Mouse (Mus musculus) forebrain, embryonic 14.5 days (tissue): Measurements from ENCODE around the gene Myo9b. TPM values are rescaled to one million over a fixed set of nuclear protein-coding genes. Genes with fewer than 3 reads are reported as not detected.
"Not testable (repeated sequence)": the region's sequence is repeated elsewhere in the genome, so short reads cannot be mapped to it uniquely, and the experiment has no call there.

Experiments used
- ATAC-seq: fragments of 200-750 bp; cut with Nextera tagmentation; 2 replicates; pipeline ENCODE4 v1.8.0; 2017; ENCODE audit warnings: mild to moderate bottlenecking, moderate library complexity
- DNase-seq: peaks from one replicate; pipeline ENCODE4 v3.0.0-alpha.2; 2015; ENCODE audit warnings: low spot score
- H3K27ac ChIP-seq: fragments of 300-500 bp; sonication (generic); 2 replicates; pipeline ENCODE4 v1.5.1; 2014; ENCODE audit warnings: low read depth, mild to moderate bottlenecking, control low read depth, low read length, moderate library complexity
- H3K27me3 ChIP-seq: fragments of 300-500 bp; sonication (generic); replicated peaks from 2 replicates; pipeline ENCODE4 v1.6.1; 2014; ENCODE audit warnings: low read length, control low read depth, mixed read lengths; ENCODE audit not compliant: control insufficient read depth, insufficient read depth
- H3K36me3 ChIP-seq: fragments of 300-500 bp; sonication (generic); 2 replicates; pipeline ENCODE4 v1.6.1; 2014; ENCODE audit warnings: low read length, control low read depth; ENCODE audit not compliant: control insufficient read depth, insufficient read depth
- H3K4me1 ChIP-seq: fragments of 300-500 bp; sonication (generic); 2 replicates; pipeline ENCODE4 v1.6.1; 2014; ENCODE audit warnings: antibody characterized with exemption, low read length, control low read depth; ENCODE audit not compliant: control insufficient read depth, insufficient read depth
- H3K4me2 ChIP-seq: fragments of 300-500 bp; sonication (generic); 2 replicates; pipeline ENCODE4 v1.6.1; 2014; ENCODE audit warnings: mild to moderate bottlenecking, control low read depth, low read length
- H3K4me3 ChIP-seq: fragments of 300-500 bp; sonication (generic); 2 replicates; pipeline ENCODE4 v1.5.1; 2014; ENCODE audit warnings: low read depth, low read length, control low read depth
- H3K9ac ChIP-seq: fragments of 300-500 bp; sonication (generic); 2 replicates; pipeline ENCODE4 v1.6.1; 2014; ENCODE audit warnings: mild to moderate bottlenecking, low read length, control low read depth, moderate library complexity
- H3K9me3 ChIP-seq: fragments of 300-500 bp; sonication (generic); replicated peaks from 2 replicates; pipeline ENCODE4 v1.6.1; 2016; ENCODE audit warnings: low read length, control low read depth, mixed read lengths; ENCODE audit not compliant: control insufficient read depth
- WGBS: fragments of 180-500 bp; shearing (Covaris S2); extraction: QIAGEN DNeasy Blood & Tissue Kit; methylation state at CpG from one replicate; pipeline ENCODE4 v1.1.7; 2014; 5-methylcytosine and 5-hydroxymethylcytosine counted together
- polyA plus RNA-seq: library from polyadenylated mRNA; unstranded; fragments of >200 nt; fragmentation: Nextera tagmentation; extraction: Ambion mirVana; gene quantifications from 2 replicates; pipeline ENCODE4 v1.2.1, GENCODE M21; 2014

Gene Myo9b
- polyA plus RNA-seq, 1 experiment from 2014 or later: 11.8 TPM

DNA sequence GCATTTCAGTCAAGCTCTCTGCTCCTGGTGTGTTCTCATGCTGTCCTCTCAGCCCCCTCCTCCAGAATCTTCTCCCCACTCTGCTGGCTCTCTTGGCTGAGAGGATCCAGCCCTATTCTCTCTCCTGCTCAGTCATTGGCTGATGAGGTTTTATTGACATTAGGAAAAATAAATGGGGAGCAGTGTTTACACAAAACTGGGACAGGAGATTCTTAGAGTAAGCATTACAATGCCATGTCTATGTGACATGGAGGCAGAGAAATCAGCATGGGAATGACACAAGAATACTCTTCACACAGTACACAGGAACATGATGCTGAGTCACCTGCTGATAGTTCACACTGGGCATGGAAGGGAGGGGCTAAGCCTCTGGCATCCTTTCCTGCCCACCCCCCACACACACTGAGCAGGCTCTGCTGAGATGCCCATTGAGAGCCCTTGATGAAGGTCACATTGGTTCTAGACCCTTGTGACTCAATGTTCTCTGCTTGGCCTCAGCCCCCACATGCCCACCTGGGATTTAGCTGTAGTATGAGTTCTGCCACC lies 44.0 kb downstream of the Myo9b start:
- peaks cover 11% of the 10 kb centered on the region for H3K36me3 ChIP-seq
- ATAC-seq (no peak), DNase-seq (no peak)
- no peaks in the 10 kb centered on the region for H3K27me3 ChIP-seq
- no peak overlapping the region for H3K4me2 ChIP-seq
- no peak overlapping the region for H3K27ac ChIP-seq
- no peaks in the 10 kb centered on the region for H3K4me1 ChIP-seq
- no peak overlapping the region for H3K9ac ChIP-seq
- H3K9me3 ChIP-seq: no peaks in the 10 kb centered on the region
- H3K4me3 ChIP-seq: no peak overlapping the region

DNA sequence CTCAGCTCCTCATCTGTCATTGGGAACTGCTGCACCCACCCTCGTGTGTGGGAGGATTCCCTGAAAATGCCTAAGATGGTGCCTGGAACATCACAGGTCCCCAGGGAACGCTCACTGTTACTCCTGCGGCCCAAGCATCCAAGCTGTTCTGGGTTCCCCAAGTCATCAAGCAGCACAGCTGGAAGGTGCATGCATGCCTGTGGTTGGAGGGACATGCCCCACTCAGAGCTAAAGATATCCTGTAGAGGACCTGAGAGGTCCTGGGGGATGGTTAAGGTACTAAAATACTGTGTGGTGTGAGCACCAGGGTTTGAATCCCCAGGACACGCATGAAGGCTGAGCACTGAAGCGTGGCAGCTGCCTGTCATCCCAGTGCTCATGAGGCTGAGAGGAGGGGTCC lies 46.1 kb downstream of the Myo9b start:
- not testable (repeated sequence) for DNase-seq, H3K9ac ChIP-seq, H3K27me3 ChIP-seq, H3K27ac ChIP-seq, H3K4me2 ChIP-seq, H3K4me3 ChIP-seq, ATAC-seq, H3K4me1 ChIP-seq, H3K9me3 ChIP-seq
- WGBS: 88% methylated on average over 5 of the region's 5 CpGs
- H3K36me3 ChIP-seq: peaks cover 30% of the 10 kb centered on the region

DNA sequence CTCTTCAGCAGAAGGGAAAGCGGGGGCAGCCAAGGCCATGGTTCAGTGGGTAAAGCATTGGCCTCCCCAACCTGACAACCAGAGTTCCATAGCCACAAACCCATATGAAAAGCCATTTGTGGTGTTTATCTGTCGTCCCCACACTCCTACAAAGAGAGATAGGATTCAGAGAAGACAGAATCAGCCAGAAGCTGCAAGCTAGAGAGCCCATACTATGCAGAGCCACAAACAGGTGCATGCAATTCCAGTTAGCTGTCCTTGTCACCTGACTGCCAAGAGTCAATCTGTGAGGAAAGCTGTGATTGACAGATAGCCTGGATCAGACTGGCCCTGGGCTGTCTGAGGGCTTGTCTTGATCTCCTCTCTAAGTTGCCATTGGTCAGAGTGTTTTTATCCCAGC lies 47.2 kb downstream of the Myo9b start:
- H3K9ac ChIP-seq, H3K27ac ChIP-seq, H3K9me3 ChIP-seq, ATAC-seq, DNase-seq, H3K27me3 ChIP-seq, H3K4me3 ChIP-seq, H3K4me1 ChIP-seq, H3K4me2 ChIP-seq: not testable (repeated sequence)
- peaks cover 42% of the 10 kb centered on the region for H3K36me3 ChIP-seq
- WGBS: 93% methylated on average over 2 of the region's 2 CpGs

DNA sequence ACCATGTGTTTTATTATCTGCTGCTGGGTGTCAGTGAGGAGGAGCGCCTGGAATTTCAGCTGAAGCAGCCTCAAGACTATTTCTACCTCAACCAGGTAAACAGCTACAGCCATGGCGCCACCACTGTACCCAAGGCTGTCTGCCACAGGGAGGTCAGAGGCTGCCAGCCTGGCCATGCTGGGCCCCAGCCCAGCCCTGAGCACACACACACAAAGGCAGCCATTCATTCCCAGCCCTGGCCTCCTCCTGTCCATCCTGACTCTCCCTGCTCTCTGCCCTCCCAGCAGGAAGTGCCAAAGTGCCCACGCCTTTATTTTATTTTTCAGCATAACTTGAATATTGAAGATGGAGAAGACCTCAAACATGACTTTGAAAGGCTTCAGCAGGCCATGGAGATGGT lies 50.4 kb downstream of the Myo9b start:
- Histone ChIP-seq H3K4me1 (no peaks in the 10 kb centered on the region), H3K9ac (no peak overlapping the region), H3K9me3 (no peaks in the 10 kb centered on the region), H3K4me3 (no peak overlapping the region), H3K36me3 (peaks cover 53% of the 10 kb centered on the region), H3K27me3 (no peaks in the 10 kb centered on the region), H3K27ac (no peak overlapping the region), H3K4me2 (no peak overlapping the region)
- ATAC-seq (no peak), DNase-seq (no peak)
- 91% methylated on average over 3 of the region's 3 CpGs for WGBS

DNA sequence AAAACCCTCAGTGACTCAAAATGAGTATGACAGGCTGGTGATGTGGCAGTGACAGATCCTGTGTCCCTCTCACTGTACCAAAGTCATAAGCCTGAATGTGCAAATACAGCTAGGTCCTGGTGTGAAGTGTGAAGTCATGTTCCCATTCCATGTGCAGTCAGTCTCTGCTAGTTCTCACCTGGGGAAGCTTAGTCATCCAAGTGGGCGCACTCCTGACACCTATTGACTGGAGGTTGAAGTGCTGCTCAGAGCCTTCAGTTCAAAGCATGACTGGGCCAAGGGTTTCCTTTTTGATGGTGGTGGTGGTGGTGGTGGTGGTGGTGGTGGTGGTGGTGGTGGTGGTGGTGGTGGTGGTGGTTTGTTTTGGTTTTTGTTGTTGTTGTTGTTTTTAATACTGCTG lies 52.3 kb downstream of the Myo9b start:
- H3K36me3 ChIP-seq: peaks cover 70% of the 10 kb centered on the region
- H3K4me2 ChIP-seq: no peak overlapping the region
- no peak overlapping the region for H3K9ac ChIP-seq
- no peaks in the 10 kb centered on the region for H3K9me3 ChIP-seq
- H3K27ac ChIP-seq: no peak overlapping the region
- WGBS: 96% methylated on average over 1 of the region's 1 CpGs
- no peaks in the 10 kb centered on the region for H3K4me1 ChIP-seq
- no peak overlapping the region for H3K4me3 ChIP-seq
- ATAC-seq: no peak
- DNase-seq: no peak
- no peaks in the 10 kb centered on the region for H3K27me3 ChIP-seq

DNA sequence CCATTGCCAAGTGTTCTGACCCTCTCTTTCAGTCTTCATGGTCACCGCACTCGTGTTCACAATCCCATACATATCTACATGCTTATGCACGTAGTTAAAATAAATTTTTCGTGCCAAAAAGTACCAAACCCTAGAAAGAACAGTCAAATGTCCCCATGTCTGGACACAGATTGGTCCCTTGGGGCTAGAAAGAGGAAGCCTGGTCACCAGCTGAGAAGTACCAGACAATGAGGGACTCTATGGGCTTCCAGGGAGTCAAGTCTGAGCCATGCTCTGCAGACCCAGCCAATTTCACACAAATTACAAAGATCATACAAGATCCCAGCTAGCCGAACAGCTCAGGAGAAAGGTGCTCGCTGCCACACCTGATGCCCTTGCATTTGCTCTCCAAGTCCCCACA lies 65.3 kb downstream of the Myo9b start:
- H3K4me1 ChIP-seq, H3K27ac ChIP-seq, ATAC-seq, H3K4me2 ChIP-seq, H3K9ac ChIP-seq, H3K4me3 ChIP-seq, DNase-seq, H3K27me3 ChIP-seq, H3K9me3 ChIP-seq: not testable (repeated sequence)
- WGBS: 93% methylated on average over 6 of the region's 6 CpGs
- H3K36me3 ChIP-seq: peaks cover 49% of the 10 kb centered on the region

DNA sequence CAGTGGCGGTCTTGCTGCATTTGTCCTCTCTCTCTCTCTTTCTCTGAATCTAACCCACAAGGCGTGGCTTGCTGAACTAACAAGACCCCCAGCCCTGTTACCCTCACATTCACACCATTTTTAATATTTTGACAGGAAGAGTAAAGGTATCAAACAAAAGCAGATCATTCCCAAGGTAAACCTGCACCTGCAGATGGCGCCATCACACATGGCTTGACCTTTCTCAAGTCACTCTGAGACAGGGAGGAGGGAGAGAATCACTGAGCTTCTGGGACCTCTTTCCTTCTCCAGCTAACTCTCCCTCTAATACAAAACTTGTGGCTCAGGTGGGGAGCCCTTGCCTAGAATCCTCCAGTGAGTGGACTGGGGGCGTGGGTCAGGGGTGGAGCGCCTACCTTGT lies 68.1 kb downstream of the Myo9b start:
- no peaks in the 10 kb centered on the region for H3K9me3 ChIP-seq
- DNase-seq: peak; percentile 17
- peaks cover 67% of the 10 kb centered on the region for H3K36me3 ChIP-seq
- no peaks in the 10 kb centered on the region for H3K27me3 ChIP-seq
- H3K4me2 ChIP-seq: no peak overlapping the region
- H3K4me1 ChIP-seq: no peaks in the 10 kb centered on the region
- H3K4me3 ChIP-seq: no peak overlapping the region
- WGBS: 72% methylated on average over 5 of the region's 5 CpGs
- no peak for ATAC-seq
- no peak overlapping the region for H3K27ac ChIP-seq
- H3K9ac ChIP-seq: no peak overlapping the region

DNA sequence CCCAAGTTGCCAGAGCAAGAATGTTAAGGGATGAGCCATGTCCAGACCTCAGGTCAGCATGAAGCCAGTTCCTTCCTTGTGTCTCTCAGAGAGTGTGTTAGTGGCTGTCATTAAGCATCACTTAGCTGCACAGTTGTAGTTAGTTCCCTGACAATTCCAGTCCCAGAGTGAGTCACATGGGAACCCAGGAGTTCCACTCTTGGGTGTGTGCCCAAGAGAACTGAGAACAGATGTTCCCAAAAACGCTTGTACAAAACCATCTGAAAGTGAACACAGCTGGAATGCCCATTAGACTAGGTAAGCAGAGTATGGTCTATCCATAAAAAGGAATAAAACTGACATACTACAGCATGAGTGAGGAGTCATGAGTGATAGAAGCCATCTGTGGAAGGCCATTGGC lies 74.1 kb downstream of the Myo9b start:
- Histone ChIP-seq H3K36me3 (peaks cover 92% of the 10 kb centered on the region), H3K27ac (no peak overlapping the region), H3K4me2 (no peak overlapping the region), H3K4me1 (no peaks in the 10 kb centered on the region), H3K9ac (no peak overlapping the region), H3K4me3 (no peak overlapping the region), H3K27me3 (no peaks in the 10 kb centered on the region), H3K9me3 (no peaks in the 10 kb centered on the region)
- no peak for DNase-seq
- WGBS: 84% methylated on average over 1 of the region's 1 CpGs
- no peak for ATAC-seq

DNA sequence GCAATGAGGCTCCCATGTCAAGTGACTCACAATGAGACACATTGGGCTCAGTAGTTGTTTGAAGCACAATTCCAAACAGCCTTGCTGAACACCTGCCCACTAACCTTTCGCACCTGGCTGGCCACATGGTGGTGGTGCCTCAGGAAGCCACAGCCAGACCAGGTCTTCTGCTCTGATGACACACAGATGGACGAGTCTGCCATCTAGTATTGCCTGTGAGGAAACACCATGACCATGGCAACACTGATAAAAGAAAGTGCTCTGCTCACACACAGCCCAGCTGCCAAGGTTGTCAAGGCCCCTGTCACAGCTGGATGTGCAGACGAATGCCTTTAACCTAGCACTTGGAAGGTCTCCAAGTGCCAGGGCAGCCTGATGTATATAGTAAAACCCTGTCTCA lies 78.6 kb downstream of the Myo9b start:
- Histone ChIP-seq H3K27me3 (no peaks in the 10 kb centered on the region), H3K27ac (no peak overlapping the region), H3K36me3 (peaks cover 98% of the 10 kb centered on the region), H3K4me1 (no peaks in the 10 kb centered on the region), H3K9me3 (no peaks in the 10 kb centered on the region), H3K4me3 (no peak overlapping the region), H3K9ac (no peak overlapping the region), H3K4me2 (no peak overlapping the region)
- ATAC-seq: no peak
- no peak for DNase-seq
- WGBS: 76% methylated on average over 3 of the region's 3 CpGs
